Mouse (Mus musculus): ENCODE data around the gene Pabpc4l.
"Not testable (repeated sequence)": the region's sequence is repeated elsewhere in the genome, so short reads cannot be mapped to it uniquely, and the experiment has no call there.

Pabpc4l gene

GRCm38 (mm10) chr3:46447481-46448265 is at the start of gene Pabpc4l:
Pabpc4l (minus strand) TSS chr3:46448219.
- no peak for DNase-seq (ENCODE audit: low spot score)

GRCm38 (mm10) chr3:46490989-46491259 is 42.9 kb upstream of the Pabpc4l start:
- DNase-seq (ENCODE audit: low spot score), result no peak

DNA sequence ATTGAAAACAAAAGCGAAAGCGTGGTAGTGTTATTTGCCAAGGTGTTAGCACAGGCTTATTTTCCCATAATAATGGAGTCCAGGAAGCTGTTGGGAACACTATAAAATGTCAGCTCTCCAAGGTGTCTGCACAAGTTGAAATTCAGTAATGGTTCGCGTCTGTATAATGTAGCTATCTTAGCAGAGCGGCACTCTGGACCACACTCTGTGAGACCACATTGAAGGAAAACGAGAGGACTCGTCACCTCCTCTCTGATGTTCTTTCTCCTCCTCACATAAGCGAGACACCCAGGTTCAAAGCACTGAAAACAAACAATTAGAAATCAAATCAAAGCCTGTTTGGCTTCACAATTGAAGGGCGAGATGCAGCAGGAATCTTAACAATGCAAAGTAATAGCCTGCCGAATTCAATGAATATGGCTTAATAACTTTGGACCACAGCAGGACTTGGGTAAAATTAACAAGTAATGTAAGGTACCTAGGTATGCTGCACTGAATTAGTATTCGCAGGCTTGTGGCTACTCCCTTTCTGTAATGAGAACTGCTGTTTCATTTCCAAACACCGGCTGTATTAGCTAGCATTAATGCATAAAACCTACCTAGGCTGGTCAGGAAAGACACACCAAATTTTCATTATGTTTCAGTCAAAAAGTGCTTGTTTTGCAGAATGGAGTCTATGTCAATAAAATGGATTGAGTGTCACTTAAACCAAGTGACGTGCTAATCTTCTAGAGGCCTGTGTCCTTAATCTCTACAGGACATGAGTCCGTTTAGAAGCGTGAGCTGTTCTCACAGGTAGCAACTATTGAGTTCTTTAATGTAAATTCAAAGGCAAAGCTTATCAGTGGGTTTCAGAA is 42.3 kb upstream of the Pabpc4l start:
- no peak for DNase-seq (ENCODE audit: low spot score)

DNA sequence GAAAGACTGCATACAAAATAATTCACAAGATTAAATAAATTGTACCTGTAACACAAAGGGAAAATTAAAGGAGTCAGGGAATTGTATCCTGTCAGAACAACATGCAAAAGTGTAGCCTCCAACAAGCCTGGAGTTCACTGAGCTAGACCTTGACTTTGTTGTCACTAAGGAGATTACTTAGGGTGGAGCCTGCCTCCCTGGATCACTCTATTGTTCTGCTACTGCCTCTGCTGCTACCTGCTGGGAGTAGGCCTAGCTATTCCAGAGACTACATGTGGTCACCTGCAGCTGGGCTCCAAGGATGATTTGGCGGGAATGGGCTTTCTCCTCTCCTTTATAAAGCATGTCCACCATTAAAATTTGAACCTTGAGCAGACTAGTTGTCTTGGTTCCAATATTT is 38.1 kb upstream of the Pabpc4l start:
- DNase-seq (ENCODE audit: low spot score), result not testable (repeated sequence)

- no peak for DNase-seq (ENCODE audit: low spot score)
Observed at GRCm38 (mm10) chr3:46448266-46448532, 180 bp upstream of the Pabpc4l start.

- no peak for DNase-seq (ENCODE audit: low spot score)
Observed at GRCm38 (mm10) chr3:46431416-46431815, 16.6 kb downstream of the Pabpc4l start.
